Comparison of ENCODE assay signal across 9 mouse cellular contexts in the genomic region with DNA sequence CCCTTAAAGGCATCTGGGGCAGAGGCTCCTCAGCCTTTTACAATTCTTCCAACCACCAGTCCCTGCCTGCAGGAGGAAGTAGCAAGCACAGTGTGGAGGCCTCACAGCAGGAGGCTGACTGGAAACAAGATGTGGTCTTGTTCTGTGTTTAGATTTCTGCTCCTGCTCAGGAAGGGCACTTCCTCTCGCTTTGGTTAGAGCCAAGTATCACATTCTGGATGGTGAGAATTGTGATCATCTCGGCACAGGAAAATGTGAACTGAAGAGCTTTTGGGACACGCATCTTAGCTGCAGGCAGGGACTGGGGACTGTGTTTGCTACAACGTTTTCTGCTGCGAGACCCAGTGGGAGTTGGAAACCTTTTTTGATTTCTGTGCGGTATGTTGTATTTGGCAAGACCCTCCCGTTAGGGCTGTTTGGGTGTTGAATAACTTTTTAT.
DNase-seq lines count a peak whose midpoint lies in the region; ATAC-seq and TF ChIP-seq lines count a peak whose summit lies in the region.
"Had no signal": no experiment of that assay in that cellular context is flagged by ENCODE, and none has a peak within 500 bp of the region (broad histone marks: within the 10 kb centered on the region; RNA-seq: fewer than 3 reads in every experiment).

No protein-coding gene starts in this region.

- 0 out of 2 replicates have a peak overlapping the region, but pooled peaks have one; percentile 12 for H3K27ac ChIP-seq in hindbrain, embryonic 10.5 days
- H3K27ac ChIP-seq in hindbrain, embryonic 16.5 days (ENCODE audit: low read depth, low read length), result no peak overlapping the region
- H3K27ac ChIP-seq in embryonic facial prominence, embryonic 11.5 days (replicated peaks; ENCODE audit: low read depth, low read length), result no peak overlapping the region
- H3K27ac ChIP-seq in intestine, postnatal 0 days (ENCODE audit: low read depth, low read length), result no peak overlapping the region; the same call in 1 of the 2 replicates

- no peak overlapping the region for H3K4me2 ChIP-seq in hindbrain, embryonic 16.5 days (ENCODE audit: low read length)
- H3K4me2 ChIP-seq in embryonic facial prominence, embryonic 11.5 days (ENCODE audit: low read depth, low read length), result no peak overlapping the region
- H3K4me2 ChIP-seq in intestine, postnatal 0 days (replicated peaks; ENCODE audit: low read depth), result no peak overlapping the region

- H3K36me3 ChIP-seq in hindbrain, embryonic 10.5 days, result no peaks in the 10 kb centered on the region
- no peaks in the 10 kb centered on the region for H3K36me3 ChIP-seq in hindbrain, embryonic 16.5 days (ENCODE audit: control insufficient read depth, insufficient read depth, low read length)
- no peaks in the 10 kb centered on the region for H3K36me3 ChIP-seq in embryonic facial prominence, embryonic 11.5 days (replicated peaks; ENCODE audit: control insufficient read depth, insufficient read depth, low read depth, low read length)
- no peaks in the 10 kb centered on the region for H3K36me3 ChIP-seq in intestine, postnatal 0 days (ENCODE audit: control insufficient read depth, insufficient read depth)
- H3K36me3 ChIP-seq: G1E had no signal

- H3K9me3 ChIP-seq in hindbrain, embryonic 10.5 days, result no peaks in the 10 kb centered on the region
- H3K9me3 ChIP-seq in hindbrain, embryonic 16.5 days (ENCODE audit: control insufficient read depth, low read length), result peaks cover 3% of the 10 kb centered on the region; the same call in 1 of the 2 replicates
- no peaks in the 10 kb centered on the region for H3K9me3 ChIP-seq in embryonic facial prominence, embryonic 11.5 days (replicated peaks; ENCODE audit: control insufficient read depth, low read length)
- no peaks in the 10 kb centered on the region for H3K9me3 ChIP-seq in intestine, postnatal 0 days (ENCODE audit: control insufficient read depth)
- H3K9me3 ChIP-seq: G1E had no signal

- DNase-seq in hindbrain, embryonic 10.5 days (ENCODE audit: low spot score), result peak; percentile 50
- peak; percentile 17 for DNase-seq in Patski (ENCODE audit: low read depth, low spot score)
- DNase-seq in embryonic facial prominence, embryonic 11.5 days (ENCODE audit: low spot score), result peak; percentile 31
- DNase-seq in mesoderm, embryonic 11.5 days (ENCODE audit: low read depth, low spot score), result peak; percentile 73
- DNase-seq in adrenal gland, adult (ENCODE audit: inconsistent age in 2 of 2, low spot score in 1 of 2), result no peak
- DNase-seq in adipocyte (ENCODE audit: low spot score), result no peak

- CTCF ChIA-PET in Patski (lab: Charles Lee), result no interaction called here

- peaks cover 6% of the 10 kb centered on the region for H3K4me1 ChIP-seq in hindbrain, embryonic 10.5 days (replicated peaks)
- H3K4me1 ChIP-seq in hindbrain, embryonic 16.5 days (ENCODE audit: control insufficient read depth, insufficient read depth, low read depth, low read length), result no peaks in the 10 kb centered on the region
- H3K4me1 ChIP-seq in embryonic facial prominence, embryonic 11.5 days (ENCODE audit: control insufficient read depth, insufficient read depth, low read length), result no peaks in the 10 kb centered on the region
- no peaks in the 10 kb centered on the region for H3K4me1 ChIP-seq in intestine, postnatal 0 days (replicated peaks; ENCODE audit: control insufficient read depth, insufficient read depth, low read length)

- in situ Hi-C loops in Patski (cut with MboI; ENCODE audit: low pct_unique_long_range_greater_than_20kb), result no loop called here

- no peak for TF ChIP-seq CTCF in Patski (IDR thresholded peaks at IDR 0.05)
- TF ChIP-seq CTCF in intestine, postnatal 0 days (IDR thresholded peaks at IDR 0.05; ENCODE audit: low read depth), result peak; percentile 44

- H3K4me3 ChIP-seq in hindbrain, embryonic 10.5 days, result no peak overlapping the region
- H3K4me3 ChIP-seq in hindbrain, embryonic 16.5 days (ENCODE audit: low read length), result no peak overlapping the region
- H3K4me3 ChIP-seq in embryonic facial prominence, embryonic 11.5 days (ENCODE audit: low read depth, low read length), result no peak overlapping the region
- no peak overlapping the region for H3K4me3 ChIP-seq in intestine, postnatal 0 days (ENCODE audit: low read depth, low read length)

- no peak overlapping the region for H3K9ac ChIP-seq in hindbrain, embryonic 16.5 days (ENCODE audit: low read depth, low read length)
- no peak overlapping the region; the same call in 1 of the 2 replicates for H3K9ac ChIP-seq in embryonic facial prominence, embryonic 11.5 days (replicated peaks; ENCODE audit: low read length)
- no peak overlapping the region for H3K9ac ChIP-seq in intestine, postnatal 0 days (ENCODE audit: low read depth, low read length)

- POLR2A ChIA-PET in Patski (lab: Charles Lee), result no interaction called here

- no peak for ATAC-seq in hindbrain, embryonic 16.5 days
- ATAC-seq in Patski, result no peak
- ATAC-seq in embryonic facial prominence, embryonic 11.5 days (replicated peaks; ENCODE audit: insufficient number of reproducible peaks, low FRiP score, low TSS enrichment, low read depth), result 0 out of 2 replicates have a peak, but pooled peaks have one; percentile 39
- ATAC-seq in intestine, postnatal 0 days, result no peak

- WGBS in hindbrain, embryonic 10.5 days, result 43% methylated on average over 7 of the region's 7 CpGs
- 34% methylated on average over 7 of the region's 7 CpGs for WGBS in hindbrain, embryonic 16.5 days
- 33% methylated on average over 7 of the region's 7 CpGs for WGBS in embryonic facial prominence, embryonic 11.5 days
- WGBS in intestine, postnatal 0 days, result 34% methylated on average over 7 of the region's 7 CpGs

- no peaks in the 10 kb centered on the region for H3K27me3 ChIP-seq in hindbrain, embryonic 10.5 days (ENCODE audit: insufficient read depth, poor library complexity, severe bottlenecking)
- H3K27me3 ChIP-seq in hindbrain, embryonic 16.5 days (replicated peaks; ENCODE audit: control insufficient read depth, insufficient read depth, low read length), result no peaks in the 10 kb centered on the region
- H3K27me3 ChIP-seq in Patski, result no peaks in the 10 kb centered on the region
- no peaks in the 10 kb centered on the region for H3K27me3 ChIP-seq in embryonic facial prominence, embryonic 11.5 days (ENCODE audit: control insufficient read depth, insufficient read depth, low read length)
- no peaks in the 10 kb centered on the region for H3K27me3 ChIP-seq in intestine, postnatal 0 days (replicated peaks; ENCODE audit: control insufficient read depth, insufficient read depth, low read length)

Comparison
In these comparisons a context has a peak if more than half of its experiments do, and no peak if none do; other contexts are left out.
1. DNase-seq: peak in hindbrain, embryonic 10.5 days (single experiment), Patski (single experiment), embryonic facial prominence, embryonic 11.5 days (single experiment) and mesoderm, embryonic 11.5 days (single experiment); none in adrenal gland, adult (0 of 2) and adipocyte (single experiment).